ENCODE assay signal across 8 mouse cellular contexts in the genomic region with DNA sequence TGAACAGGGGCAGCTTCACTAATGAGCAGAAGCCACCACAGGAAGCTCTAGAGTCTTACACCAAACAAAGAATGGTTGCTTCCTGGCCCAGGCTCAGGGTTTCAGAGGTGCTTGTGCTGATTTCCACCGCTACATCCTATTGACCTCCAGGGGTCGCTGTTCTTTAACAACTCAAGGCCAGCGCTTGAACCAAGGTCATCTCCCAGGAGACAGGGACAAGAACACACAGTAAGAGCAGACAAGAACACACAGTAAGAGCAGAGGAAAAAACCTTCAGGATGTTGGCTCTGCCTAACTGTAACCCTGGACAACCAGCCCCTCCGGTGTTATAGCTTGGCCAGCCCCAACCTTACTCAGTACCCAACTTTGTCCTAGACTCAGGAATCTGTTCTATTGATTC. TPM values are rescaled to one million over a fixed set of nuclear protein-coding genes. Genes with fewer than 3 reads are reported as not detected.
DNase-seq lines count a peak whose midpoint lies in the region; ATAC-seq and TF ChIP-seq lines count a peak whose summit lies in the region.

No protein-coding gene starts in this region.

- no peaks in the 10 kb centered on the region for H3K27me3 ChIP-seq in intestine, embryonic 14.5 days (replicated peaks; ENCODE audit: control insufficient read depth, insufficient read depth, low read length)
- H3K27me3 ChIP-seq in midbrain, embryonic 10.5 days (ENCODE audit: low read depth, poor library complexity, severe bottlenecking): no peaks in the 10 kb centered on the region
- no peaks in the 10 kb centered on the region for H3K27me3 ChIP-seq in small intestine, adult 2 months (ENCODE audit: control insufficient read depth, insufficient read depth, low read length)

- no peak overlapping the region for H3K4me3 ChIP-seq in intestine, embryonic 14.5 days (ENCODE audit: low read depth, low read length)
- no peak overlapping the region for H3K4me3 ChIP-seq in midbrain, embryonic 10.5 days
- H3K4me3 ChIP-seq in small intestine, adult 2 months (ENCODE audit: low read depth, low read length): no peak overlapping the region

- H3K36me3 ChIP-seq in intestine, embryonic 14.5 days (ENCODE audit: control insufficient read depth, insufficient read depth, low read length): 0 out of 2 replicates have a peak, but pooled peaks cover 6% of the 10 kb centered on the region
- peaks cover 48% of the 10 kb centered on the region for H3K36me3 ChIP-seq in midbrain, embryonic 10.5 days
- H3K36me3 ChIP-seq in small intestine, adult 2 months (ENCODE audit: control insufficient read depth, insufficient read depth, low read length): no peaks in the 10 kb centered on the region

- H3K4me1 ChIP-seq in intestine, embryonic 14.5 days (replicated peaks; ENCODE audit: control insufficient read depth, insufficient read depth, low read length): peaks cover 17% of the 10 kb centered on the region
- peaks cover 18% of the 10 kb centered on the region for H3K4me1 ChIP-seq in midbrain, embryonic 10.5 days
- peaks cover 5% of the 10 kb centered on the region; the same call in 1 of the 2 replicates for H3K4me1 ChIP-seq in small intestine, adult 2 months (ENCODE audit: control insufficient read depth, insufficient read depth, insufficient read length, low read length)

- no peaks in the 10 kb centered on the region for H3K9me3 ChIP-seq in intestine, embryonic 14.5 days (ENCODE audit: control insufficient read depth, low read length)
- no peaks in the 10 kb centered on the region for H3K9me3 ChIP-seq in midbrain, embryonic 10.5 days (replicated peaks)

- ATAC-seq in intestine, embryonic 14.5 days (replicated peaks; ENCODE audit: low FRiP score, low TSS enrichment, low read depth): peak; percentile 69; the same call in 1 of the 2 replicates

- H3K4me2 ChIP-seq in intestine, embryonic 14.5 days (ENCODE audit: low read length): no peak overlapping the region

- TF ChIP-seq CTCF in small intestine, adult 2 months (IDR thresholded peaks at IDR 0.05; ENCODE audit: extremely low read depth, insufficient read length, insufficient replicate concordance, low read depth, low read length): peak; percentile 74; the same call in 1 of the 2 replicates

- TF ChIP-seq POLR2A in small intestine, adult 2 months (IDR thresholded peaks at IDR 0.05; ENCODE audit: low read depth, low read length): no peak

- H3K27ac ChIP-seq in intestine, embryonic 14.5 days (ENCODE audit: low read depth): peak overlapping the region; percentile 84
- H3K27ac ChIP-seq in midbrain, embryonic 10.5 days (replicated peaks): peak overlapping the region; percentile 61
- peak overlapping the region; percentile 72 for H3K27ac ChIP-seq in small intestine, adult 2 months (ENCODE audit: insufficient read depth, low read depth, low read length)

- 10% methylated on average over 4 of the region's 4 CpGs for WGBS in intestine, embryonic 14.5 days
- WGBS in midbrain, embryonic 10.5 days: 6% methylated on average over 4 of the region's 4 CpGs
- 9% methylated on average over 4 of the region's 4 CpGs for WGBS in small intestine, adult 2 months

- peak; percentile 26 to 54 for DNase-seq in urinary bladder, postnatal 36 days (ENCODE audit: low spot score in 2 of 2)
- DNase-seq in urinary bladder, postnatal 10 days (ENCODE audit: low spot score): no peak
- peak; percentile 97 for DNase-seq in embryo, embryonic 10.5 days (ENCODE audit: low spot score)
- DNase-seq in gastrocnemius, postnatal 36 days: peak; percentile 41 to 50
- peak; percentile 67 for DNase-seq in intestine, embryonic 14.5 days (ENCODE audit: low spot score)
- peak; percentile 70 to 90 for DNase-seq in left cerebral cortex, postnatal 14 days (ENCODE audit: low spot score in 2 of 2)
- DNase-seq in midbrain, embryonic 10.5 days (ENCODE audit: low spot score): peak; percentile 60

- no peak overlapping the region for H3K9ac ChIP-seq in intestine, embryonic 14.5 days (ENCODE audit: low read length)

- intact Hi-C loops in gastrocnemius, postnatal 36 days (cut with DNase I): no loop called here
- intact Hi-C loops in left cerebral cortex, postnatal 14 days (cut with DNase I): loop anchor here (2.0 kb wide), 1 partner anchor 46 kb away; no protein-coding TSS in a partner anchor

RNA-seq across cellular contexts. Expression of a gene that starts 14.5 kb away (rescaled TPM):
- under 1 TPM; 0.69 to 0.89 TPM for total RNA-seq in gastrocnemius, postnatal 36 days (2021)
- polyA plus RNA-seq in intestine, embryonic 14.5 days (2014; fragmentation: Nextera tagmentation; extraction: Ambion mirVana): 0.88 and 1.3 TPM in 2 replicates
- total RNA-seq in left cerebral cortex, postnatal 14 days (2021): 1 to 10 TPM; 2.0 to 2.3 TPM
- 0.40 and 0.52 TPM in 2 replicates for polyA plus RNA-seq in midbrain, embryonic 10.5 days (2016; fragmentation: Nextera tagmentation; extraction: Ambion mirVana)
- 6.0 and 7.5 TPM in 2 replicates for polyA plus RNA-seq in small intestine, adult 2 months (2012; rRNA removed)

RNA-seq across cellular contexts. Expression of a gene that starts 33.6 kb away (rescaled TPM):
- total RNA-seq in gastrocnemius, postnatal 36 days (2021): 10 to 100 TPM; 20.4 to 22.0 TPM
- polyA plus RNA-seq in intestine, embryonic 14.5 days (2014; fragmentation: Nextera tagmentation; extraction: Ambion mirVana): 196 and 220 TPM in 2 replicates
- 100 to 1,000 TPM; 114 to 123 TPM for total RNA-seq in left cerebral cortex, postnatal 14 days (2021)
- polyA plus RNA-seq in midbrain, embryonic 10.5 days (2016; fragmentation: Nextera tagmentation; extraction: Ambion mirVana): 313 and 357 TPM in 2 replicates
- 34.2 and 38.4 TPM in 2 replicates for polyA plus RNA-seq in small intestine, adult 2 months (2012; rRNA removed)
